Mouse (Mus musculus): ENCODE measurements at regions not wholly inside any gene's neighbourhood (a gene's known extent, or its start where the extent isn't known, plus 50 kb on each side); places are given as distances from the start of the nearest gene placed in this dataset.

GRCm38 (mm10) chr2:178992334-178993116, 449.7 kb upstream of the Cdh4 start:
- TF ChIP-seq CTCF (IDR thresholded peaks at IDR 0.05; ENCODE audit: insufficient read depth, low read depth, low read length): no peak
- TF ChIP-seq POLR2A (IDR thresholded peaks at IDR 0.05; ENCODE audit: insufficient read depth, low read depth, low read length): no peak
